Mouse (Mus musculus) E14TG2a.4 (cell line): Measurements from ENCODE around the gene Arhgef11.

ENCODE experiments used
- CTCF ChIP-seq: conservative IDR thresholded peaks from 2 replicates; pipeline ENCODE4 v1.5.1; 2014; ENCODE audit warnings: low read length
- NANOG ChIP-seq: IDR thresholded peaks from 2 replicates; pipeline ENCODE4 v1.6.1; 2014; ENCODE audit warnings: borderline replicate concordance, low read length, mixed read lengths
- POU5F1 ChIP-seq: IDR thresholded peaks from 2 replicates; pipeline ENCODE4 v1.6.1; 2014; ENCODE audit warnings: low read length, borderline replicate concordance

DNA sequence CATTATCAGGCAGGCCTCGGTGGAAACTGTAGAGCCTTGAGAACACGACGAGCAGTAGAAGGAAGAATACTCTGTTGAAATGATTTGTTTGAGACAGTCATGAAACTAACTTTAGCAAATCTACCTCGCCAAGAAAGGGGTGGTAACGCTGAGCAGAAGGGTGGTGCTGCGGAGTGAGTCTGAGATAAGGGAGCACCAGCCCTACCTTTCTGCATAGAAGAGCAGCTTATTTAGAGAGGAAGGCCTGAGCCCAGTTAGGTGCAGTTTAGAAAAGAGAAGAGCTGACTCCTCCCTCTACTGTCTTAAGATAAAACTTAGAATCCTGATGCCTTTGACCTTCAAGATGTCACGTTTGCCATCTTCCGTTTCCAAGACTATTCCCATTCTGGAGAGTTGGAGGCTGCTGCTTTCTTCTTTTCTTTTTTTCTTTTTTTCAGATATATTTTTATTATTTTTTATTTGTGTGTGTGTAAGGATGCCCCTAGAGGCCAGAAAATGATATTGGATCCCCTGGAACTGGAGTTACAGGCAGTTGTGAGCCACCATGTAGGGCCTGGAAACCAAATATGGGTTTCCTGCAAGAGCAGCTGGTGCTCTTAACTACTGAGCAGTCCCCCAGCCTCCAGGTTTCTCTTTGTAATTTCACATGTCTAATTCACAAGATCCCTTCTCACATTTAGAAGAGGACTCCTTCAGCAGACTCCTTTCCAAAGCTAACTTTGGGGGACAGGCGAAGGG, 42.5 kb downstream of the Arhgef11 start:
- peak; percentile 10; the same call in 1 of the 2 replicates for TF ChIP-seq CTCF
- TF ChIP-seq NANOG: no peak
- no peak for TF ChIP-seq POU5F1
